Mouse (Mus musculus): ENCODE measurements around the gene Pygo2. TPM values are rescaled to one million over a fixed set of nuclear protein-coding genes. Genes with fewer than 3 reads are reported as not detected.

Gene Pygo2
- polyA plus RNA-seq, 1 experiment = 38.7 TPM

GRCm38 (mm10) chr3:89479055-89479454 is 49.0 kb downstream of the Pygo2 start:
- TF ChIP-seq POLR2A (IDR thresholded peaks at IDR 0.05; ENCODE audit: borderline replicate concordance, insufficient read depth, low read length) (no peak), CTCF (IDR thresholded peaks at IDR 0.05; ENCODE audit: borderline replicate concordance, insufficient read depth, low read depth, low read length) (no peak)
- Histone ChIP-seq H3K4me3 (replicated peaks; ENCODE audit: insufficient read depth, low read depth, low read length) (no peak overlapping the region), H3K27ac (ENCODE audit: insufficient read depth, low read length) (no peak overlapping the region), H3K4me1 (ENCODE audit: control insufficient read depth, insufficient read depth, low read length) (no peaks in the 10 kb centered on the region), H3K27me3 (ENCODE audit: control insufficient read depth, insufficient read depth, low read length) (no peaks in the 10 kb centered on the region)
- 32% methylated on average over 6 of the region's 6 CpGs for WGBS
- no peak for DNase-seq

- TF ChIP-seq POLR2A (IDR thresholded peaks at IDR 0.05; ENCODE audit: borderline replicate concordance, insufficient read depth, low read length) (no peak), CTCF (IDR thresholded peaks at IDR 0.05; ENCODE audit: borderline replicate concordance, insufficient read depth, low read depth, low read length) (peak; percentile 16; the same call in 1 of the 2 replicates)
- 48% methylated on average over 2 of the region's 2 CpGs for WGBS
- Histone ChIP-seq H3K4me1 (ENCODE audit: control insufficient read depth, insufficient read depth, low read length) (no peaks in the 10 kb centered on the region), H3K27ac (ENCODE audit: insufficient read depth, low read length) (no peak overlapping the region), H3K4me3 (replicated peaks; ENCODE audit: insufficient read depth, low read depth, low read length) (no peak overlapping the region), H3K27me3 (ENCODE audit: control insufficient read depth, insufficient read depth, low read length) (no peaks in the 10 kb centered on the region)
- DNase-seq = no peak
Observed at GRCm38 (mm10) chr3:89481488-89481887, 51.5 kb downstream of the Pygo2 start.

DNA sequence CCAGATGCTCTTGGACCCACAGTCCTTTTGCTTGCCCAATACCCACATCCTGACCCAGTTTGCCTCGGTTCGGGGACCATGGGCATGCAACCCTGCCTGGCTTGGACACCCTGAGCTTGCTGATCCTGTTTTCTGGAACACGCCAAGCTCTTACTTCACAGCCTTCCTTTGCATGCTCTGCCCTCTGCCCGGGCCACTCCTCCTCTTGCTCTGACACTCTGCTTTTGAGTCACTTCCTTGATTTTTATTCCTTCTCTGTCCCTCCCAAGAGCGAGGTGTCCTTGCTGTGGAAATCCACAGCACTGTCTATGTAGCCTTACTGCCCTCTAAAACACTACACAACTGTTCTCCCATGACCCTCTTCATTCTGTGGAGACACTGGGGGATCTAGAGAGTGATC is 52.2 kb downstream of the Pygo2 start:
- TF ChIP-seq CTCF (IDR thresholded peaks at IDR 0.05; ENCODE audit: borderline replicate concordance, insufficient read depth, low read depth, low read length) (no peak), POLR2A (IDR thresholded peaks at IDR 0.05; ENCODE audit: borderline replicate concordance, insufficient read depth, low read length) (no peak)
- H3K4me1 ChIP-seq (ENCODE audit: control insufficient read depth, insufficient read depth, low read length) = no peaks in the 10 kb centered on the region
- no peaks in the 10 kb centered on the region for H3K27me3 ChIP-seq (ENCODE audit: control insufficient read depth, insufficient read depth, low read length)
- no peak for DNase-seq
- 93% methylated on average over 5 of the region's 5 CpGs for WGBS
- H3K4me3 ChIP-seq (replicated peaks; ENCODE audit: insufficient read depth, low read depth, low read length) = no peak overlapping the region
- no peak overlapping the region for H3K27ac ChIP-seq (ENCODE audit: insufficient read depth, low read length)

Other genes starting within 250 kb of the Pygo2 start
- 86.8 and 97.7 TPM in 2 replicates for gene Fam189b, start 247.1 kb upstream of the Pygo2 start, polyA plus RNA-seq (2012; rRNA removed)
- gene Gba, start 227.3 kb upstream of the Pygo2 start, polyA plus RNA-seq (2012; rRNA removed) = 69.2 and 69.8 TPM in 2 replicates
- 23.8 and 24.2 TPM in 2 replicates for gene Thbs3, start 215.0 kb upstream of the Pygo2 start, polyA plus RNA-seq (2012; rRNA removed)
- 153 and 167 TPM in 2 replicates for gene Mtx1, start 203.1 kb upstream of the Pygo2 start, polyA plus RNA-seq (2012; rRNA removed)
- 0.55 and 0.69 TPM in 2 replicates for gene Muc1, start 201.2 kb upstream of the Pygo2 start, polyA plus RNA-seq (2012; rRNA removed)
- gene Krtcap2, start 184.2 kb upstream of the Pygo2 start, polyA plus RNA-seq (2012; rRNA removed) = 80.4 and 82.9 TPM in 2 replicates
- gene Trim46, start 183.9 kb upstream of the Pygo2 start, polyA plus RNA-seq (2012; rRNA removed) = 49.8 and 58.5 TPM in 2 replicates
- gene Dpm3, start 170.9 kb upstream of the Pygo2 start, polyA plus RNA-seq (2012; rRNA removed) = 212 and 218 TPM in 2 replicates
- gene Slc50a1, start 159.6 kb upstream of the Pygo2 start, polyA plus RNA-seq (2012; rRNA removed) = 122 and 127 TPM in 2 replicates
- 14.2 and 14.7 TPM in 2 replicates for gene Efna1, start 149.1 kb upstream of the Pygo2 start, polyA plus RNA-seq (2012; rRNA removed)
- 31.9 and 37.0 TPM in 2 replicates for gene Efna3, start 107.2 kb upstream of the Pygo2 start, polyA plus RNA-seq (2012; rRNA removed)
- 0.36 and 0.64 TPM in 2 replicates for gene Efna4, start 92.2 kb upstream of the Pygo2 start, polyA plus RNA-seq (2012; rRNA removed)
- 142 and 147 TPM in 2 replicates for gene Adam15, start 80.2 kb upstream of the Pygo2 start, polyA plus RNA-seq (2012; rRNA removed)
- gene Dcst2, start 68.2 kb upstream of the Pygo2 start, polyA plus RNA-seq (2012; rRNA removed) = 0.32 and 0.36 TPM in 2 replicates
- gene Dcst1, start 65.0 kb upstream of the Pygo2 start, polyA plus RNA-seq (2012; rRNA removed) = 0.10 and 0.27 TPM in 2 replicates
- gene Zbtb7b, start 35.4 kb upstream of the Pygo2 start, polyA plus RNA-seq (2012; rRNA removed) = 41.3 and 43.3 TPM in 2 replicates
- gene Lenep, start 27.4 kb upstream of the Pygo2 start, polyA plus RNA-seq (2012; rRNA removed) = 4.0 and 6.7 TPM in 2 replicates
- gene Flad1, start 18.3 kb upstream of the Pygo2 start, polyA plus RNA-seq (2012; rRNA removed) = 50.1 and 54.0 TPM in 2 replicates
- 7.0 and 7.2 TPM in 2 replicates for gene Cks1b, start 11.8 kb upstream of the Pygo2 start, polyA plus RNA-seq (2012; rRNA removed)
- gene Shc1, start 11.8 kb upstream of the Pygo2 start, polyA plus RNA-seq (2012; rRNA removed) = 15.9 and 16.0 TPM in 2 replicates
- gene Pbxip1, start 6.5 kb downstream of the Pygo2 start, polyA plus RNA-seq (2012; rRNA removed) = 26.5 and 30.5 TPM in 2 replicates
- gene Pmvk, start 24.3 kb downstream of the Pygo2 start, polyA plus RNA-seq (2012; rRNA removed) = 68.7 and 71.0 TPM in 2 replicates
- 6.1 and 6.2 TPM in 2 replicates for gene Kcnn3, start 90.0 kb downstream of the Pygo2 start, polyA plus RNA-seq (2012; rRNA removed)